Mouse (Mus musculus): ENCODE results near the gene Mamld1.

Gene Mamld1

DNA sequence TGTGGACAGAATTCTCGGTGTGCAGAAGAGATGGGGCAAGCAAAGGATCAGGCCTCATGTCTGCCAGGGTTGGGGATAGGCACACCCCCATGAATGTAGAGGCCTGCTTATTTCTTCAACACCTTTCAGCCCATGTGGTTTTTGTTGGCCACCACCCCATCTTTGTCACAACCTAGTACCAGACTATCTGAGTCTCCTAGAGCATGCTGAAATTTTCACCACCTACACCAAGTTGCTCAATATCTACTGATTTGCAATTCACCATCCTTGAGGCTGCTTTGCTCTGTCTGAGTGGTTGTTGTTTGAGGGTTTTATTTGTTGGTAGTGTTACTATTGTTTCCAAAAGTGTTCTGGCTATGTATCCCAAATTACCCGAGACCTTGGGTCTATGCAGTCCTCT lies 91.3 kb downstream of the Mamld1 start:
- DNase-seq, result no peak

DNA sequence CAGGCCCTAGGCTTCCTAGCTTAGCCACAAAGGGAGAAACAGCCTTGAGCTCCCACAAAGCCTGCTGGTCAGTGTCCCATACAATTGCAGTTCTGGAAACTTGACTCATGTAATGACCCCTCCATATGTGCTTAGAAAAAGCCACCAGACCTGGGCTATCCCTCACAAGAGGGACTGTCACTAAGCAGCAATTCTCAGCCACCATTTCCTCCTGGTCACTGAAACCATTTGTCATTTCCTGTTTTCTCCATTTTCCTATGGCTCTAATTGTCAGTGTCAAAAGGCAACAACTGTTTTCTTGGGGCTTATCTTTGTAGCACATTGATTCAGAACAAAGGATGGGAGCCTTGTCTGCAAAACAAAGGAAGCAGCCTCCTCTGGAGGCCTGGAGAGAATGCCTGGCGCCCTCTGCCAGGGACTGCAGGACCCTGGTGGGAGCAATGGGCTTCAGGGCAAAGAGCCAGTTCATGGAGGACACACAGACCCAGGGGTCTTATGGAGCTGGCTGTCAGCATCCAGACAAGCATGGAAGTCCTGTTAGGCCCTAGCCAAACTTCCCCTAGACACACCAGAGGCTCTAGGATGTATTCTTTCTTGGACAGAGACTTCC lies 99.5 kb downstream of the Mamld1 start:
- DNase-seq, result no peak

DNA sequence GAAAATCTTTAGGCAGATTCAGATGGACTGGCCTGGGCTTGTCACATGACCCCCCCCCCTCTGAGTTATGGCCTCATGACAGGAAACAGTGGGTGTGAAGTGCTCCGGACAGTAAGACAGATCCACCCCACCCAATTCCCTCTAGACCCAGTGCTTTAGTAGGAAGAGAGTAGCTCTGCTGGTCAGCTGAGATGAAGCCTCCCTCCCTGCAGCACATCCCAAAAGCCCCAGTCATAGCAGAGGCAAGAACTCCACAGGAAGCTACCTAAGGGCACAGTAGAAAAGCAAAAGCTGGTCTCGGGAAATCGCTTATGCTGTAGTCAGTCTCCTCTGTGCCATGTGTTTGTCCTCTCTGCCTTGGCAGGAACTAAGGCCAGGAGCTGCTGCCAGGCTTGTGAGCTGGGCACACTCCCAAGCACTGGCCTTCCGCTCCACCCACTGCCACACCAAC lies 100.5 kb downstream of the Mamld1 start:
- peak; percentile 13 to 65 for DNase-seq

DNA sequence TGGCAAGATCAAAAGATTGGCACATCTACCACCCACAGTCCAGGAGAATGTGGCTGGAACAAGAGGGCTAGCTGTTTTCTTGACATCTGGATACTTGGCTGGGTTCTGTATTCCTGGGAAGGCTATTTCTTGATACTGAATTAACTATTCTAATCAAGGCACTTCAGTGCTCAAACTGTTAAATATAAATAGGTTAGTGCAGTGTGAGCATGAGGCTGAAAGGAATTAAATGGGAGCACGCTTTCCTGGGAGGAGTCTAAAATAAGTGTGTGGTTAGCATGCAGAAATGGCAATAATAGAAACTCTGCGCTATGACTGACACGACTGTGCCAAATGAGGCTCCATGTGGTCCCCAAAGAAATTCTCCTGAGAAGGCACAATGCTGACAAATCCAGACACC lies 131.5 kb downstream of the Mamld1 start:
- no peak for DNase-seq

DNA sequence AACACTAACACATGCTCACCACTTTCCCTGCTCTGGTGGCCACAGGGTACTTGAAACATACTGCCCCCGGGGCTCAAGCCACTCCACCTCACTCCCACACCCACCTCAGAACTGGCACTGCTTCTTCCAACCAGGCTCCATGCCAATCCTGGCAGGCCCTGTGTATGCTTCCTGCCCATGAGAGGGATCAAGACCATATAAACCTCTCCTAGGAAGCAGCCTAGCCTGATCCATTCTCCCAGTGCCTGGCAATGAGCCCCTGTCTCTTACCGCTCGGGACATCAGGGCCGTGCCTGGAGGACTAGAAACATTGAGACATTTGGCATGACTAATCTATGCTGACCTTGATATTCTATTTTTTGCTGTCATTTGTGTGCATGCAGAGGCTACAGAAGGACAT lies 133.6 kb downstream of the Mamld1 start:
- DNase-seq, result peak in 1 of 2 experiments; percentile 1

DNA sequence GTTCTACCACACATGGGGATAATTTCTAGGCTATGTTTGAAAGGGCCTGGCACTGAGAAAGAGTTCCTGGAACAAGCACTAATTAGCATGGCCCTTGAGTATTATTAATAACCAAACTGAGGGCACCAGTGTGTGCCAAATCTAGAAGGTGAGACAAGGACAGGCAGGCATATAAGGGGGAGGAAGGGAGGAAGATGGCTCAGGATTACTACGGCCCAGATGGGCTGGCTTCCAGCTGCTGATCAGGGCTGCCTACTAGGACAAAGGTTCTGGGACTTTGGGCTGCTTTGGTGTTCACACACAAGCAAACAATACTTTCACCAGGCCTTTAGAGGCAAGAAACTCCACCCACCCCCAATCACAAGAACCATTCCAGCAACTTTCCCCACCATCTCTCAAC lies 136.3 kb downstream of the Mamld1 start:
- DNase-seq, result peak; percentile 24 to 41

DNA sequence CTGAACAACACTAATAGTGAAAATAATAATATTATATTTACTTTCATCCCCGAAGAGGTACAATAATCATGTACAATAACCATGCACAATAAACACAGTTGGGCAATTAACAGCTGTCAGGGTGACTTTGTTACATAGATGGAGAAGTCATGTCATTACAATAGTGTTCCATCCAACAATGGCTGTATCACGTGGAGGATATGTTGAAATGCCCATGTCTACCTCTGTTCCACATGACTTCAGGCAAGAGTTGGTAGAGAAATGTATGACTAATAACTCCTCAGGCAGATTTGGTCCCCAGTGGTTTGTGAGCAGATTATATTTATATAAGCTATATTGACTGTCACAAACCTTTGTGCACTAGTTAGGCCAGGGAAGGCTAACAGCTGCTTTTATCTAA lies 154.7 kb downstream of the Mamld1 start:
- no peak for DNase-seq

Data from kidney, postnatal 25 days (tissue).